Mouse (Mus musculus) MEL (cell line): ENCODE data around the gene Gnl3. TPM values are rescaled to one million over a fixed set of nuclear protein-coding genes. Genes with fewer than 3 reads are reported as not detected.
A peak's percentile ranks its signal among the peaks of the same experiment; 100 is the strongest.

Experiments
- DNase-seq: peaks from one replicate; pipeline ENCODE4 v3.0.0; 2011; ENCODE audit warnings: low read depth, low spot score
- H3K27ac ChIP-seq: 2 replicates; pipeline ENCODE4 v1.5.1; 2012; ENCODE audit warnings: low read depth, mild to moderate bottlenecking, control low read depth, low read length, moderate library complexity; ENCODE audit not compliant: control insufficient read depth
- H3K27me3 ChIP-seq, 2 experiments: fragments of 150-350 bp in 1 of 2; sonication (generic) in 1 of 2; 2 replicates each; pipeline ENCODE4 v1.6.1; 2012; ENCODE audit warnings: low read length in 2 of 2, mild to moderate bottlenecking in 2 of 2, improper control_type of control experiment in 1 of 2, moderate library complexity in 1 of 2; ENCODE audit not compliant: insufficient read depth in 2 of 2, control insufficient read depth in 1 of 2
- H3K36me3 ChIP-seq, 2 experiments: 2 replicates each; pipeline ENCODE4 v1.6.1; 2012 to 2014; ENCODE audit warnings: low read length in 2 of 2, improper control_type of control experiment in 1 of 2, inconsistent platforms in 1 of 2, mild to moderate bottlenecking in 1 of 2; ENCODE audit not compliant: insufficient read depth in 2 of 2, control insufficient read depth in 1 of 2
- H3K4me1 ChIP-seq, 2 experiments: fragments of 150-350 bp in 1 of 2; sonication (generic) in 1 of 2; 2 replicates each; pipeline ENCODE4 v1.6.1; 2012; ENCODE audit warnings: low read length in 2 of 2, improper control_type of control experiment in 1 of 2, mild to moderate bottlenecking in 1 of 2; ENCODE audit not compliant: insufficient read depth in 2 of 2, control insufficient read depth in 1 of 2
- H3K4me3 ChIP-seq, 2 experiments: fragments of 150-350 bp in 1 of 2; sonication (generic) in 1 of 2; 2 replicates each; pipeline ENCODE4 v1.5.1; 2012; ENCODE audit warnings: low read depth in 2 of 2, low read length in 2 of 2, mild to moderate bottlenecking in 2 of 2, moderate library complexity in 2 of 2, control low read depth in 1 of 2, improper control_type of control experiment in 1 of 2; ENCODE audit not compliant: control insufficient read depth in 1 of 2, insufficient read depth in 1 of 2
- H3K79me2 ChIP-seq: 2 replicates; pipeline ENCODE4 v1.6.1; 2012; ENCODE audit warnings: mild to moderate bottlenecking, low read length, moderate library complexity; ENCODE audit not compliant: control insufficient read depth, poor library complexity, insufficient read depth
- H3K9ac ChIP-seq: 2 replicates; pipeline ENCODE4 v1.6.1; 2012; ENCODE audit warnings: low read depth, mild to moderate bottlenecking, control low read depth, low read length, moderate library complexity; ENCODE audit not compliant: control insufficient read depth, poor library complexity, severe bottlenecking
- H3K9me3 ChIP-seq: fragments of 150-350 bp; sonication (generic); replicated peaks from 2 replicates; pipeline ENCODE4 v1.6.1; 2012; ENCODE audit warnings: mild to moderate bottlenecking, low read length, improper control_type of control experiment, moderate library complexity; ENCODE audit not compliant: insufficient read depth
- BHLHE40 ChIP-seq: IDR thresholded peaks from 2 replicates; pipeline ENCODE4 v1.6.1; 2012; ENCODE audit warnings: low read depth, mild to moderate bottlenecking, inconsistent platforms, low read length, improper control_type of control experiment, borderline replicate concordance
- CHD1 ChIP-seq: IDR thresholded peaks from 2 replicates; pipeline ENCODE4 v1.6.1; 2012; ENCODE audit warnings: low read depth, mild to moderate bottlenecking, inconsistent platforms, low read length, improper control_type of control experiment
- CHD2 ChIP-seq: IDR thresholded peaks from 2 replicates; pipeline ENCODE4 v1.6.1; 2011; ENCODE audit warnings: low read length, improper control_type of control experiment
- CTCF ChIP-seq, 3 experiments: IDR thresholded peaks in 2 of 3; conservative IDR thresholded peaks in 1 of 3; 2 replicates each; pipeline ENCODE4 v1.5.1; 2011 to 2012; ENCODE audit warnings: low read length in 3 of 3, low read depth in 2 of 3, mild to moderate bottlenecking in 2 of 3, improper control_type of control experiment in 1 of 3, inconsistent platforms in 1 of 3, mixed read lengths in 1 of 3, moderate library complexity in 1 of 3; ENCODE audit not compliant: control insufficient read depth in 1 of 3, insufficient read depth in 1 of 3, poor library complexity in 1 of 3, severe bottlenecking in 1 of 3
- E2F4 ChIP-seq: IDR thresholded peaks from 2 replicates; pipeline ENCODE4 v1.6.1; 2011; ENCODE audit warnings: low read depth, low read length, improper control_type of control experiment, borderline replicate concordance
- ELF1 ChIP-seq: IDR thresholded peaks from 2 replicates; pipeline ENCODE4 v1.6.1; 2014; ENCODE audit warnings: low read depth, mild to moderate bottlenecking, inconsistent platforms, low read length, improper control_type of control experiment, moderate library complexity
- EP300 ChIP-seq, 2 experiments: IDR thresholded peaks; 2 replicates each; pipeline ENCODE4 v1.6.1; 2011; ENCODE audit warnings: improper control_type of control experiment in 2 of 2, low read length in 2 of 2, low read depth in 1 of 2, mild to moderate bottlenecking in 1 of 2
- ETS1 ChIP-seq: IDR thresholded peaks from 2 replicates; pipeline ENCODE4 v1.6.1; 2012; ENCODE audit warnings: low read depth, mild to moderate bottlenecking, inconsistent platforms, low read length, improper control_type of control experiment, moderate library complexity
- GABPA ChIP-seq: IDR thresholded peaks from 2 replicates; pipeline ENCODE4 v1.6.1; 2012; ENCODE audit warnings: low read depth, mild to moderate bottlenecking, inconsistent platforms, low read length, improper control_type of control experiment, moderate library complexity
- HCFC1 ChIP-seq: IDR thresholded peaks from 2 replicates; pipeline ENCODE4 v1.6.1; 2012; ENCODE audit warnings: low read depth, mild to moderate bottlenecking, inconsistent platforms, low read length, improper control_type of control experiment, moderate library complexity
- KAT2A ChIP-seq: conservative IDR thresholded peaks from 2 replicates; pipeline ENCODE4 v1.6.1; 2012; ENCODE audit warnings: low read depth, low read length, improper control_type of control experiment, inconsistent platforms
- MAX ChIP-seq: IDR thresholded peaks from 2 replicates; pipeline ENCODE4 v1.6.1; 2011; ENCODE audit warnings: low read length, improper control_type of control experiment
- MAZ ChIP-seq: IDR thresholded peaks from 2 replicates; pipeline ENCODE4 v1.6.1; 2012; ENCODE audit warnings: low read depth, mild to moderate bottlenecking, inconsistent platforms, low read length, improper control_type of control experiment
- MXI1 ChIP-seq: IDR thresholded peaks from 2 replicates; pipeline ENCODE4 v1.6.1; 2011; ENCODE audit warnings: mild to moderate bottlenecking, low read depth, low read length, improper control_type of control experiment
- MYB ChIP-seq: IDR thresholded peaks from 2 replicates; pipeline ENCODE4 v1.6.1; 2011; ENCODE audit warnings: mild to moderate bottlenecking, low read depth, low read length, improper control_type of control experiment
- MYC ChIP-seq: IDR thresholded peaks from 2 replicates; pipeline ENCODE4 v1.6.1; 2011; ENCODE audit warnings: low read depth, mild to moderate bottlenecking, low read length, improper control_type of control experiment, moderate library complexity
- NELFE ChIP-seq: IDR thresholded peaks from 2 replicates; pipeline ENCODE4 v1.6.1; 2011; ENCODE audit warnings: low read depth, low read length, improper control_type of control experiment
- NRF1 ChIP-seq: IDR thresholded peaks from 2 replicates; pipeline ENCODE4 v1.6.1; 2014; ENCODE audit warnings: low read depth, mild to moderate bottlenecking, inconsistent platforms, low read length, improper control_type of control experiment, moderate library complexity; ENCODE audit not compliant: poor library complexity, insufficient read depth, severe bottlenecking
- POLR2A ChIP-seq, 2 experiments: IDR thresholded peaks; 2 replicates each; pipeline ENCODE4 v1.6.1; 2011 to 2012; ENCODE audit warnings: low read length in 2 of 2, mild to moderate bottlenecking in 2 of 2, control low read depth in 1 of 2, improper control_type of control experiment in 1 of 2, low read depth in 1 of 2, moderate library complexity in 1 of 2; ENCODE audit not compliant: control insufficient read depth in 1 of 2, insufficient read depth in 1 of 2, poor library complexity in 1 of 2
- POLR2AphosphoS2 ChIP-seq: IDR thresholded peaks from 2 replicates; pipeline ENCODE4 v1.6.1; 2011; ENCODE audit warnings: low read length, improper control_type of control experiment
- POLR2AphosphoS5 ChIP-seq: IDR thresholded peaks from 2 replicates; pipeline ENCODE4 v1.6.1; 2012; ENCODE audit warnings: low read depth, borderline replicate concordance, mild to moderate bottlenecking, inconsistent platforms, low read length, moderate library complexity, mixed read lengths
- RAD21 ChIP-seq: IDR thresholded peaks from 2 replicates; pipeline ENCODE4 v1.6.1; 2011; ENCODE audit warnings: mild to moderate bottlenecking, low read depth, low read length, improper control_type of control experiment
- SIN3A ChIP-seq: IDR thresholded peaks from 2 replicates; pipeline ENCODE4 v1.6.1; 2012; ENCODE audit warnings: low read length, improper control_type of control experiment, inconsistent platforms
- SMC3 ChIP-seq: IDR thresholded peaks from 2 replicates; pipeline ENCODE4 v1.6.1; 2011; ENCODE audit warnings: low read depth, low read length, improper control_type of control experiment
- TBP ChIP-seq: IDR thresholded peaks from 2 replicates; pipeline ENCODE4 v1.8.0; 2011; ENCODE audit warnings: low read depth, low read length, improper control_type of control experiment
- TCF12 ChIP-seq: IDR thresholded peaks from 2 replicates; pipeline ENCODE4 v1.6.1; 2014; ENCODE audit warnings: low read depth, mild to moderate bottlenecking, inconsistent platforms, low read length, improper control_type of control experiment, moderate library complexity
- USF1 ChIP-seq: IDR thresholded peaks from 2 replicates; pipeline ENCODE4 v1.6.1; 2014; ENCODE audit warnings: low read depth, mild to moderate bottlenecking, inconsistent platforms, low read length, improper control_type of control experiment, moderate library complexity
- ZKSCAN1 ChIP-seq: IDR thresholded peaks from 2 replicates; pipeline ENCODE4 v1.6.1; 2012; ENCODE audit warnings: low read depth, mild to moderate bottlenecking, inconsistent platforms, low read length, improper control_type of control experiment, moderate library complexity
- ZMIZ1 ChIP-seq: IDR thresholded peaks from 2 replicates; pipeline ENCODE4 v1.6.1; 2012; ENCODE audit warnings: low read depth, mild to moderate bottlenecking, inconsistent platforms, low read length, improper control_type of control experiment, moderate library complexity
- polyA plus RNA-seq, 2 experiments: library from polyadenylated mRNA; stranded (reverse) in 1 of 2; unstranded in 1 of 2; fragments of >175 nt in 1 of 2; fragments of >200 nt in 1 of 2; gene quantifications; 2 replicates each; pipeline versions ENCODE4 v1.2.1 to v1.2.4; 2012; ENCODE audit warnings: low replicate concordance in 2 of 2, low read depth in 1 of 2; ENCODE audit not compliant: insufficient read length in 2 of 2, insufficient read depth in 1 of 2, missing spikeins in 1 of 2
- total RNA-seq: library from RNA; depleted of rRNA; stranded (reverse); fragments of 300-350 nt; gene quantifications from 2 replicates; pipeline ENCODE4 v1.2.3, GENCODE M21; 2012; rRNA removed

Gene Gnl3
- total RNA-seq (217 and 257 TPM in 2 replicates), polyA plus RNA-seq (100 to 1,000 TPM; 151 to 332 TPM)

DNA sequence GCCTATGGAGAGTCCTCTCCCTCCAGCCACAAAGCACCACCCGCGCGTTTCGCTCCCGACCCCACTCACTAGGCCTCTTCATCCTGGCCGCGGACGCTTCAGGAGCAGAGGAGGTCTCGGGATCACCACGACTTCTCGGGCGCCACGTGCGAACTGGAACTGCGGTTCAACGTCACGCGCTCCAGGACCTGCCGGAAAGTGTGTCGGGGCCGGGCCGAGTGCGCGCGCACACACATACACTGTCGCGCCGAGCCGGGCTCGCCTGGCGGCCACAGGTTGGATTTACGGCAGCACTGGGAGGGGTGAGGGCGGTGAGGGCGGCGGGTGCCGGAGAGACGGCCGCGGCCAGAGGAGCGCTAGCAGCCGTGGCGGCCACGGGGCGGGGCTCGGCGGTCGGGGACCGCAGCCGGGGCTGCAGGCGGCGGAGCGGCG lies at the start of gene Gnl3, which contains the start of gene Pbrm1:
TSS of gene Gnl3 (minus strand) at position 293 of the 432 bp plus-strand sequence.
TSS of gene Pbrm1 (plus strand) at position 279 of the 432 bp plus-strand sequence.
- H3K36me3 ChIP-seq = peaks cover 33 to 54% of the 10 kb centered on the region in 2 experiments

DNA sequence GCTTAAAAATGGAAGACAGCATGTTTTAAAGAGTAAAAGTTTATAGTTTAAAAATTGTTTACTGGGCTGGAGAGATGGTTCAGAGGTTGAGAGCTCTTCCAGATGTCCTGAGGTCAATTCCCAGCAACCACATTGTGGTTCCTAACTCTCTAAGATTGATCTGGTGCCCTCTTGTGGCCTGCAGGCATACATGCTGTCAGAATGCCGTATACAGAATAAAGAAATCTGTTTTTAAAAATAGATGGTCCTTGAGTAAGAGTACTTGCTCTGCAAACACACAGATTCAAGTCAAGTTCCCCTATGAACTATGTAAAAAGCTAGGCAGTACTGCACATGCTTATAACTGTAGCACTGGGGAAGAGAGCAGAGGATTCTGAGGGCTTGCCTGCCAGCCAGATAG lies 43.3 kb upstream of the Gnl3 start:
- DNase-seq = peak; percentile 54
- TF ChIP-seq MYB (no peak), GABPA (no peak), NRF1 (no peak), ZMIZ1 (no peak), NELFE (no peak), CHD2 (no peak), MXI1 (no peak), CHD1 (no peak), SMC3 (peak; percentile 38), POLR2AphosphoS2 (no peak), HCFC1 (no peak), ELF1 (no peak), RAD21 (peak; percentile 23), BHLHE40 (no peak), SIN3A (no peak), CTCF (IDR thresholded peaks at IDR 0.05 in 2 of 3, conservative IDR thresholded peaks at IDR 0.05 in 1 of 3; ENCODE audit: control insufficient read depth in 1 of 3, insufficient read depth in 1 of 3, low read depth in 2 of 3, low read length in 3 of 3, poor library complexity in 1 of 3, severe bottlenecking in 1 of 3) (peak; percentile 48 to 64 (median 56)), KAT2A (no peak)
- TF ChIP-seq, all 39 proteins: peak for 3
- peaks cover 0 to 43% of the 10 kb centered on the region in 2 experiments; a peak in 2 of 4 replicates for H3K36me3 ChIP-seq
- no peaks in the 10 kb centered on the region for H3K4me1 ChIP-seq
- H3K4me3 ChIP-seq = no peak overlapping the region
- H3K79me2 ChIP-seq = no peaks in the 10 kb centered on the region
- H3K9me3 ChIP-seq = no peaks in the 10 kb centered on the region
- no peak overlapping the region for H3K9ac ChIP-seq
- no peaks in the 10 kb centered on the region for H3K27me3 ChIP-seq
- H3K27ac ChIP-seq = no peak overlapping the region

More for the DNA sequence above, at the start of gene Gnl3, which contains the start of gene Pbrm1:
- peak within 1 kb of the TSS; percentile 97 for H3K9ac ChIP-seq
- peaks cover 50% of the 10 kb centered on the region for H3K79me2 ChIP-seq
- peak within 1 kb of the TSS; percentile 91 for H3K27ac ChIP-seq
- peaks cover 21 to 23% of the 10 kb centered on the region in 2 experiments for H3K4me1 ChIP-seq
- no peaks in the 10 kb centered on the region for H3K27me3 ChIP-seq
- DNase-seq = peak; percentile 98
- peak within 1 kb of the TSS; percentile 90 to 92 for H3K4me3 ChIP-seq
- TF ChIP-seq CHD2 (no peak), ELF1 (peak; percentile 31; the same call in 1 of the 2 replicates), POLR2AphosphoS5 (no peak), MXI1 (peak; percentile 100), RAD21 (no peak), HCFC1 (peak; percentile 90), ZKSCAN1 (no peak), NRF1 (peak; percentile 82), CTCF (IDR thresholded peaks at IDR 0.05 in 2 of 3, conservative IDR thresholded peaks at IDR 0.05 in 1 of 3; ENCODE audit: control insufficient read depth in 1 of 3, insufficient read depth in 1 of 3, low read depth in 2 of 3, low read length in 3 of 3, poor library complexity in 1 of 3, severe bottlenecking in 1 of 3) (0 out of 6 replicates have a peak, but pooled peaks of 1 of the 3 experiments have one; percentile 3), TCF12 (peak; percentile 66; the same call in 1 of the 2 replicates), POLR2A (IDR thresholded peaks at IDR 0.05; ENCODE audit: control insufficient read depth in 1 of 2, insufficient read depth in 1 of 2, low read depth in 1 of 2, low read length in 2 of 2, poor library complexity in 1 of 2) (peak; percentile 85 to 90; a peak in 2 of 4 replicates), NELFE (peak; percentile 94), SIN3A (peak; percentile 96), MYC (peak; percentile 99), EP300 (IDR thresholded peaks at IDR 0.05; ENCODE audit: low read depth in 1 of 2, low read length in 2 of 2) (peak in 1 of 2 experiments; percentile 12; a peak in 1 of 4 replicates), MYB (no peak), GABPA (no peak), ZMIZ1 (peak; percentile 77; the same call in 1 of the 2 replicates), KAT2A (peak; percentile 82), E2F4 (no peak), TBP (peak; percentile 81), BHLHE40 (peak; percentile 82; the same call in 1 of the 2 replicates), MAZ (peak; percentile 97), USF1 (peak; percentile 82), ETS1 (peak; percentile 53; the same call in 1 of the 2 replicates), POLR2AphosphoS2 (peak; percentile 93), SMC3 (no peak), MAX (peak; percentile 99)
- no peaks in the 10 kb centered on the region for H3K9me3 ChIP-seq
